Mouse (Mus musculus) 3T3-L1 (cell line): ENCODE measurements around the gene Kcmf1.
"Not testable (repeated sequence)": the region's sequence is repeated elsewhere in the genome, so short reads cannot be mapped to it uniquely, and the experiment has no call there.

Source experiments
- DNase-seq: peaks from one replicate; pipeline ENCODE4 v3.0.0-alpha.2; 2015; ENCODE audit warnings: low read depth, low spot score

The Kcmf1 gene

GRCm38 (mm10) chr6:72841986-72842502, 57.7 kb downstream of the Kcmf1 start:
- DNase-seq = no peak

- DNase-seq = no peak
Observed at GRCm38 (mm10) chr6:72840867-72841780, 58.7 kb downstream of the Kcmf1 start.

- peak; percentile 63 for DNase-seq
Observed at GRCm38 (mm10) chr6:72837756-72838155, 62.0 kb downstream of the Kcmf1 start.

GRCm38 (mm10) chr6:72834518-72834917, 65.3 kb downstream of the Kcmf1 start:
- no peak for DNase-seq

- DNase-seq = peak; percentile 56
Observed at GRCm38 (mm10) chr6:72831858-72832257, 67.9 kb downstream of the Kcmf1 start.

GRCm38 (mm10) chr6:72831276-72831675, 68.5 kb downstream of the Kcmf1 start:
- DNase-seq = peak; percentile 88

- DNase-seq = peak; percentile 57
Observed at GRCm38 (mm10) chr6:72828857-72829256, 70.9 kb downstream of the Kcmf1 start.

- not testable (repeated sequence) for DNase-seq
Observed at GRCm38 (mm10) chr6:72828037-72828436, 71.7 kb downstream of the Kcmf1 start.

- no peak for DNase-seq
Observed at GRCm38 (mm10) chr6:72825762-72826161, 74.0 kb downstream of the Kcmf1 start.

- no peak for DNase-seq
Observed at GRCm38 (mm10) chr6:72824971-72825737, 74.6 kb downstream of the Kcmf1 start.

- DNase-seq = no peak
Observed at GRCm38 (mm10) chr6:72813456-72813855, 86.3 kb downstream of the Kcmf1 start.

GRCm38 (mm10) chr6:72810248-72810647, 89.5 kb downstream of the Kcmf1 start:
- no peak for DNase-seq

- DNase-seq = no peak
Observed at GRCm38 (mm10) chr6:72809522-72810149, 90.1 kb downstream of the Kcmf1 start.

- DNase-seq = no peak
Observed at GRCm38 (mm10) chr6:72808342-72808741, 91.4 kb downstream of the Kcmf1 start.

- peak; percentile 53 for DNase-seq
Observed at GRCm38 (mm10) chr6:72803669-72804068, 96.1 kb downstream of the Kcmf1 start.

GRCm38 (mm10) chr6:72802119-72802518, 97.7 kb downstream of the Kcmf1 start:
- DNase-seq = no peak

- DNase-seq = no peak
Observed at GRCm38 (mm10) chr6:72800641-72801040, 99.1 kb downstream of the Kcmf1 start.

- DNase-seq = no peak
Observed at GRCm38 (mm10) chr6:72797763-72798162, 102.0 kb downstream of the Kcmf1 start.

GRCm38 (mm10) chr6:72795444-72795843, 104.3 kb downstream of the Kcmf1 start:
- no peak for DNase-seq

GRCm38 (mm10) chr6:72794870-72795269, 104.9 kb downstream of the Kcmf1 start:
- DNase-seq = no peak

- DNase-seq = no peak
Observed at GRCm38 (mm10) chr6:72792641-72793040, 107.1 kb downstream of the Kcmf1 start.
